Mouse (Mus musculus) small intestine, adult 2 months (tissue): ENCODE data around the gene Epb41l5.

Source experiments
- CTCF ChIP-seq: fragments of 200-500 bp; IDR thresholded peaks from 2 replicates; pipeline ENCODE4 v1.5.1; 2012; ENCODE audit warnings: low read depth, mild to moderate bottlenecking, control low read depth, inconsistent platforms, low read length, moderate library complexity, mixed read lengths; ENCODE audit not compliant: insufficient replicate concordance, insufficient read length; ENCODE audit errors: extremely low read depth
- POLR2A ChIP-seq: fragments of 200-500 bp; IDR thresholded peaks from 2 replicates; pipeline ENCODE4 v1.6.1; 2012; ENCODE audit warnings: low read depth, mild to moderate bottlenecking, control low read depth, inconsistent platforms, low read length, moderate library complexity

DNA sequence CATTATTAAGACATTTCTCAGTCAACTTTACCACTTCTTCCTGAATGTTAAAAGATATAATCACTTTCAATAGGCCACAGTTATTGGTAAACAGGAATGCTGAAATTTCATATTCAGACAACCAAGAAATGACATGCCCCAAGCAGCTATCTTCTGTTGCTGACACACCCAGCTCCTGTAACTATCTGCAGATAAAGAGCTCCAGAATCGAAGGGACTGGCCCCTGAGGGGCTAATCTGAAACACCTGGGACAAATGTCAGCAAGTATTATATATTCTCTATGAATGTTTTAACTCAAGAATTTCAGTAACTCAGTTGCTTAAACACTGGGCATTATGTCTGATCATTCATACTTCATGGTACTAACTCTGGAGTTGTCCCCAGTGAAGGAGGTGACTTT is 78.7 kb downstream of the Epb41l5 start:
- TF ChIP-seq POLR2A (no peak), CTCF (no peak)
